Mouse (Mus musculus) ovary, adult 18-20 months (tissue): ENCODE measurements around the gene Slc1a2.

Experiments
- DNase-seq: peaks from one replicate; pipeline ENCODE4 v3.0.0; 2022; ENCODE audit warnings: low spot score, mixed read lengths

The Slc1a2 gene

GRCm38 (mm10) chr2:102712678-102713628 is 54.5 kb downstream of the Slc1a2 start:
- DNase-seq, result no peak

DNA sequence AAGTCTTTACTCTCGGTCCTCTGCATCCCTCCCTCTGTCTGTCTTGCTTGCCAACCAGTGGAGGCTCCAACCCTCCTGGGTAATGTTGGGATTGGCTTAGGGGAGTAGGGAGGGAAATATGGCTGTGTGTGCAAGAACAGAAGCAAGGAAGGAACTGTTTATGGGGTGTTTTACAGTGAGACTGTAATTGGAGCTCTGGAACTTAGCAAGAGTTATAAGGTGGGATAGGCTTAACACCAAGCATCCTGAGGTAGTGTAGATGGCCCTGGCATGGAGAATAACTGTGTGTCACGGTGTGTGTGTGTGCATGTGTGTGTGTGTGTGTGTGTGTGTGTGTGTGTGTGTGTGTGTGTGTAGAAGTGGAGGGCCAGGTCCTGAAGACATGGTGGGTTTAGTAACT is 55.9 kb downstream of the Slc1a2 start:
- DNase-seq, result no peak

GRCm38 (mm10) chr2:102715754-102716153 is 57.3 kb downstream of the Slc1a2 start:
- DNase-seq, result no peak

GRCm38 (mm10) chr2:102721859-102722258 is 63.4 kb downstream of the Slc1a2 start:
- DNase-seq, result no peak

GRCm38 (mm10) chr2:102725054-102725453 is 66.6 kb downstream of the Slc1a2 start:
- DNase-seq, result no peak

GRCm38 (mm10) chr2:102730386-102730785 is 71.9 kb downstream of the Slc1a2 start:
- no peak for DNase-seq

GRCm38 (mm10) chr2:102730788-102731187 is 72.3 kb downstream of the Slc1a2 start:
- DNase-seq, result no peak

- DNase-seq, result no peak
Measured at GRCm38 (mm10) chr2:102733128-102733527, 74.7 kb downstream of the Slc1a2 start.

DNA sequence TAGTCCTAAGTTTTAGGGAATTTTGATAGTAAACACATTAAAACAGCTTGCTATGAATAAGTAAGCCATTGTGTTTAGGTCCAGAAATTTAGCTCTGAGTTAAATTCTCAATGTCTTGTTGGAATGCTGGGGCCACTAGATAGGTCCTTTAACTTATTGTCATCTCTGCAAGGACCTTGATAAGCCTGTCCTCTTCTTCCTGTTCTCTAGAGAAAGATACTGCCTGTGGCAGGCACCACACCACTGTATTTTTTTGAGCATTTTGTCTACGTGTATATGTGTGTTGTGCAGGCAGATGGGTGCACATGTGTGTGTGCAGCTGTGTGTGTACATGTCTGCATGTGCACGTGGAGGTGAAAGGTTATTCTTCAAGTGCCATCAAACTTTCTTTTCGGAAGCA is 75.6 kb downstream of the Slc1a2 start:
- no peak for DNase-seq

DNA sequence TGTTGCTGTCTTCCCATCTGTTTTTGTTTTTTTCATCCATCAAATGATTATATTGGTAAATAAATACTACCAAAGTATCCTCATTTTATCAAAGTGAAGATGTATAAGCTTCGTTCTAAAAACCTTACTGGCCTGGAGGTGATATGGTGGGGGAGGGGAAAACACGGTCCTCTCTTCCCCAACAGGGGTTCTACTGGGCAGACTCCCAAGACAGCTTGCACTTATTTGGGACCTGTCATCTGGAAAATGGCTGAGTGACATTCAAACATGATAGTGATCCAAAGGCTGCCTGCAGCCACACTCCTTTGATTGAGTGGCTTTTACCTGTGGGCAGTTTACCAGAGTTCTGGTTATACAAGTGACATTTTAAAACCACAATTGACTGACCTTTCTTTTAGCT is 76.6 kb downstream of the Slc1a2 start:
- DNase-seq, result no peak

DNA sequence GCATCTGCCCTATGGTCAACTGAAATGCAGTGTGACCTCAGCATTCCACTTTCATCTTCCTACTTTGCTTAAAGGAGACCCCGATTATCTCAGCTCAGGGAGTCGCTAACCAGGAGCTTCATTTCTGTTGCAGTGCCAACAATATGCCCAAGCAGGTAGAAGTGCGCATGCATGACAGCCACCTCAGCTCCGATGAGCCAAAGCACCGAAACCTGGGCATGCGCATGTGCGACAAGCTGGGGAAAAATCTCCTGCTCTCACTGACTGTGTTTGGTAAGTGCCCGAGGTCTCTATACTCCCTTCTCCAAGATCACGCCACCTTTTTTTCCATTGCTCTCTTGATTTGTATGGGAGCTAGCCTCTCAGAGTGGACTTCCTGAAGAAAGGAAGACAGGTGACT is 77.4 kb downstream of the Slc1a2 start:
- no peak for DNase-seq

GRCm38 (mm10) chr2:102736490-102736889 is 78.0 kb downstream of the Slc1a2 start:
- DNase-seq, result no peak

DNA sequence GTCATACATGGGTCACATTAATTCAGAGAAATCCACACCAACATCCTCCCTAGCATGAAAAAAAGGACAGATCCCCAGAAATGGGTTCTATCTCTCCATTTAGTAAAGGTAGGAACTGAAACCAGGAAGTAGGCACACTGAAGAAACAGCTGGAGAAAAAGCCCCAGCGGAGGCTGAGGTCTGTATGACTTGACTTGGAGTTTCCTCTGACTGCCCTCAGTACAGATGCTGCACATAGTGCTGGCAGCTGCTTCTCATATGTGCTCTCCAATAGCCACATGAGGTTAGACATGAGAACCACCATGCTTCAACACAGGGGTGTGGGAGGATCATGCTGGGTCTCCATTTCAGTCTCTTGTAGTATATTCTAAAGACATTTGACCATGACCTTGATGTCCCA is 80.4 kb downstream of the Slc1a2 start:
- no peak for DNase-seq

- no peak for DNase-seq
Measured at GRCm38 (mm10) chr2:102742685-102743084, 84.2 kb downstream of the Slc1a2 start.

DNA sequence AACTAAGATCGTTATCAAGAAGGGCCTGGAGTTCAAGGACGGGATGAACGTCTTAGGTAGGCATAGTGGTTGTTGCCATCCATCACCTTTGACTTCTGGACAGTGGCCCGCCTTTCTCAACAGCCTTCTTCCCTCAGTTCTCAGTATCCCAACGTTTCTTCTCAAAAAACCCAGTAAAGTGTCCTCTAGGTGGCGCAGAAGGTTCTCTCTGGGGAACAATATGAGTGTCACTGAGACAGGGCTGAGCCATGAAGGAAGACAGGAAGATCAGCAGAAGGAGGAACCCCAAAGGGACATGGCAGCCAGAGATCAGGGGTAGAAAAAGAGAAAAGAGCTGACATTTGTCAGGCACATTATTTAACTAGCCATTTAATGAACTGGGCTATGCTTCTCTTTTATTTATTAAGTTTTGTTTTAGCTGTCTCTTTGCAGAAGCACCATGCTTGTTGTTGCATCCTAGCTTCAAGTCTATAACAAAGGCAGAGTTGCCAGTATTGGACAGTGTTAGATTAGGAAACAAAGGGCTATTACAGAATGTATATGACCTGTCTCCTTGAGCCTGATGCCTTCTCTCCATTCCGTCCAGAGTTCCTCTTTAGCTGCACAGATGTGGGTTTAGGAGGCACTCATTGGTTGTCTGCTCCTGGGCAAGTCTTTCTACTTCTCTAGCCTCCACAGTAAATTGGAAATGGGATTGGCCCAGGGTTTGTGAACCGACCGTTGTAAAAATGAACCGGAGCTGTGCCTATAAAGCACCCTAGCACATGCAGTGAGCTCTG is 85.6 kb downstream of the Slc1a2 start:
- peak; percentile 12 for DNase-seq

GRCm38 (mm10) chr2:102745259-102745906 is 86.9 kb downstream of the Slc1a2 start:
- peak; percentile 78 for DNase-seq

DNA sequence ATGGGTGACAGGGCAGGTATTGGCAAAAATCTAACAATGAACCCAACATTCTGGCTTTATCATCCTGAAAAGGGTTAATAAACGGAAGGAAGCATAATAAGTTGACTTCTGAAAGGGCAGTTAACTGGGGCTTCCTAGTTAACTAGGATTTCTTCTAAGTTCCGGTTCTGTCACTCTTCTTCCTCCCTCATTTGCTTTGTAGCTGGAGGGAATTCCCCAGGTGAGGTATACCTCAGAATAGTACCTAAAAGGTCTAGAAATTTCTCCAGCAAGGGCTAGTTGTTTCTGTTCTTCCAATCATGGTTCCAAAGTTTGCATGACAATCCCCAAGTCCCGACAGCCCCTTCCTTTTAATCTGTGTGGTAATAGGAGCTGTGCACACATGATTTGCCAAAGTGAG is 89.3 kb downstream of the Slc1a2 start:
- DNase-seq, result no peak

DNA sequence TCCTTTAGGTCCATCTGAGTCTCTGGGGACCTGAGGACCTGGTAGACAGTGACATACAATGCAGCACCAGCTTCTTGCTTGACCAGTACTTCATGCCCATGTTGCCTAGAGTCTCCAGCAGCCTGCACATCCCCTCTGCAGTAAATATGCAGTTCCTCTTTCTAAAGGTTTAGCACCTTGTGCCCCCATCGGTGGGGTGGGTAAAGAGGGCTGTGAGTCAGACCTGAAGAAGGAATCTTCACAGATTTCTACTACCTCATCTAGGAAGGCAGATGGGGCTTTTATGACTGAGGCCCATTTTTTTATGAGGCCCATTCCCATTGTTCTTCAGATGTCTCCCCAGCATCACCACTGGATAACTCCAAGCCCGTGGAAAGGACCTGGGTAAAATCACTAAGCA is 91.5 kb downstream of the Slc1a2 start:
- DNase-seq, result no peak

DNA sequence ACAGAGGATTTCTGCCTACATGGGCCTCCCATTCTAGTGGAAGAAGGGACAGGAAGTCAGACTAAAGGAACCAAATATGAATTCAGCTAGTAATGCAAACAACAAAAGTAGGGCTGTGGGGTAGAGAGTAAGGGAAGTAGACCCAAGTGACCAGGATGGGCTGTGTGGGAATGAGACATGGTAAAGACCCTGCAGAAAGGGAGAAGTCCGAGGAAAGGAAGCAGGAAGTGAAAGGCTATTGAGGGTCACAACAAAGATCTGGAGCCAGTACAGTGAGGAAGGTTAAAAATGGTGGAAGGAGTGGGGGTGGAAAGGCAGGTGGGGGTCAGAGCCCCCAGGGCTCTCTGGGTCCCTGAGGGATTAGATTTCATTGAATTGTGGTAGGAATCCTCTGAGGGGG is 93.4 kb downstream of the Slc1a2 start:
- no peak for DNase-seq

- DNase-seq, result no peak
Measured at GRCm38 (mm10) chr2:102757241-102757860, 98.9 kb downstream of the Slc1a2 start.

DNA sequence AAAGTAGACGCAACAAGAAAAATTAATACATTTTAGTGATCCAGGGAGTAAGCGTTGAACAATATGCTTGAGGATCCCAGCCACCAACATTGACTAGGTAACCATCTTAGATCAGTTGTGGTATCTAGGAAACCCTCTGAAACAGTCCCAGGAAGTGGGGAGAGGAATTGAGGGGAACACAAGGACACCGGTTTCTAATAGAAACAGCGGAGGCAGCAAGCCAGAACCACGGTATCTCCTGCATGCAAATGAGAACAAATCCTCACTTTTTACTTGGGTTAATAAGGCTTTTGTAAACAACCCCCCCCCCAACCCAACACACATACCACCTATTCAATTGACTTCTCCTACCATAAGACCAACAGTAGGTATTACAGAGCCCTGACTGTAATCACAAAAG is 101.0 kb downstream of the Slc1a2 start:
- DNase-seq, result no peak
